Mouse (Mus musculus) kidney, adult 11 months (tissue): ENCODE results near the gene Cdh12.
"Not testable (repeated sequence)": the region's sequence is repeated elsewhere in the genome, so short reads cannot be mapped to it uniquely, and the experiment has no call there.

Source experiments
- DNase-seq: peaks from one replicate; pipeline ENCODE4 v3.0.0; 2022

The Cdh12 gene

GRCm38 (mm10) chr15:21109889-21110500 is 660.9 kb downstream of the Cdh12 start:
- no peak for DNase-seq

GRCm38 (mm10) chr15:21110874-21111603 is 662.0 kb downstream of the Cdh12 start:
- DNase-seq, result no peak

GRCm38 (mm10) chr15:21114775-21115174 is 665.7 kb downstream of the Cdh12 start:
- not testable (repeated sequence) for DNase-seq

- DNase-seq, result no peak
These were observed 681.6 kb downstream of the Cdh12 start for GRCm38 (mm10) chr15:21130660-21131059.

GRCm38 (mm10) chr15:21132999-21133398 is 683.9 kb downstream of the Cdh12 start:
- DNase-seq, result no peak

- DNase-seq, result no peak
These were observed 697.8 kb downstream of the Cdh12 start for GRCm38 (mm10) chr15:21146896-21147295.

- no peak for DNase-seq
These were observed 704.5 kb downstream of the Cdh12 start for GRCm38 (mm10) chr15:21153602-21154001.

- DNase-seq, result no peak
These were observed 730.7 kb downstream of the Cdh12 start for GRCm38 (mm10) chr15:21179727-21180126.

GRCm38 (mm10) chr15:21180191-21180590 is 731.1 kb downstream of the Cdh12 start:
- DNase-seq, result no peak

- no peak for DNase-seq
These were observed 736.7 kb downstream of the Cdh12 start for GRCm38 (mm10) chr15:21185799-21186198.

- not testable (repeated sequence) for DNase-seq
These were observed 761.0 kb downstream of the Cdh12 start for GRCm38 (mm10) chr15:21210089-21210488.

- no peak for DNase-seq
These were observed 773.9 kb downstream of the Cdh12 start for GRCm38 (mm10) chr15:21223006-21223405.

- DNase-seq, result no peak
These were observed 812.3 kb downstream of the Cdh12 start for GRCm38 (mm10) chr15:21261318-21261717.

- DNase-seq, result no peak
These were observed 820.8 kb downstream of the Cdh12 start for GRCm38 (mm10) chr15:21269856-21270255.

GRCm38 (mm10) chr15:21297051-21297450 is 848.0 kb downstream of the Cdh12 start:
- no peak for DNase-seq

GRCm38 (mm10) chr15:21315457-21315856 is 866.4 kb downstream of the Cdh12 start:
- no peak for DNase-seq

GRCm38 (mm10) chr15:21343853-21344252 is 894.8 kb downstream of the Cdh12 start:
- no peak for DNase-seq

- DNase-seq, result no peak
These were observed 895.3 kb downstream of the Cdh12 start for GRCm38 (mm10) chr15:21344323-21344722.

GRCm38 (mm10) chr15:21344749-21345148 is 895.7 kb downstream of the Cdh12 start:
- no peak for DNase-seq

GRCm38 (mm10) chr15:21355356-21356101 is 906.5 kb downstream of the Cdh12 start:
- DNase-seq, result no peak

GRCm38 (mm10) chr15:21366366-21366765 is 917.3 kb downstream of the Cdh12 start:
- no peak for DNase-seq

- DNase-seq, result no peak
These were observed 926.4 kb downstream of the Cdh12 start for GRCm38 (mm10) chr15:21375460-21375859.

- DNase-seq, result no peak
These were observed 926.8 kb downstream of the Cdh12 start for GRCm38 (mm10) chr15:21375871-21376270.

- not testable (repeated sequence) for DNase-seq
These were observed 942.4 kb downstream of the Cdh12 start for GRCm38 (mm10) chr15:21391442-21391841.
